Mouse (Mus musculus): ENCODE results near the gene Psmb6. TPM values are rescaled to one million over a fixed set of nuclear protein-coding genes. Genes with fewer than 3 reads are reported as not detected.
"Not testable (repeated sequence)": the region's sequence is repeated elsewhere in the genome, so short reads cannot be mapped to it uniquely, and the experiment has no call there.

Gene Psmb6
- polyA plus RNA-seq, 1 experiment from 2014 or later = 801 TPM

GRCm38 (mm10) chr11:70561937-70562286 is 36.7 kb downstream of the Psmb6 start:
- H3K4me3 ChIP-seq (ENCODE audit: low read depth, low read length) = peak overlapping the region; percentile 92

GRCm38 (mm10) chr11:70562287-70562994 is 37.3 kb downstream of the Psmb6 start, which contains the start of gene Mink1:
Gene Mink1, plus strand, starts transcription at chr11:70562881.
- Histone ChIP-seq H3K36me3 (ENCODE audit: control insufficient read depth, insufficient read depth, low read length) (no peaks in the 10 kb centered on the region), H3K27me3 (ENCODE audit: control insufficient read depth, insufficient read depth, low read length) (no peaks in the 10 kb centered on the region), H3K4me3 (ENCODE audit: low read depth, low read length) (peak within 1 kb of the TSS; percentile 92), H3K27ac (ENCODE audit: low read depth, low read length) (peak within 1 kb of the TSS; percentile 79), H3K9ac (replicated peaks; ENCODE audit: low read depth, low read length) (peak within 1 kb of the TSS; percentile 90), H3K9me3 (ENCODE audit: control insufficient read depth, low read length) (no peaks in the 10 kb centered on the region), H3K4me2 (ENCODE audit: low read depth, low read length) (peak within 1 kb of the TSS; percentile 90), H3K4me1 (ENCODE audit: control insufficient read depth, insufficient read depth, low read length) (peaks cover 31% of the 10 kb centered on the region)
- under 1% methylated on average over 42 of the region's 57 CpGs for WGBS
- peak; percentile 92 for ATAC-seq (ENCODE audit: low read depth)

More at GRCm38 (mm10) chr11:70561937-70562286, 36.7 kb downstream of the Psmb6 start:
- ATAC-seq (ENCODE audit: low read depth) = peak; percentile 5; the same call in 1 of the 2 replicates
- peak overlapping the region; percentile 90 for H3K4me2 ChIP-seq (ENCODE audit: low read depth, low read length)
- peaks cover 29% of the 10 kb centered on the region for H3K4me1 ChIP-seq (ENCODE audit: control insufficient read depth, insufficient read depth, low read length)
- 2% methylated on average over 2 of the region's 2 CpGs for WGBS
- H3K27ac ChIP-seq (ENCODE audit: low read depth, low read length) = peak overlapping the region; percentile 79
- H3K9me3 ChIP-seq (ENCODE audit: control insufficient read depth, low read length) = no peaks in the 10 kb centered on the region
- H3K27me3 ChIP-seq (ENCODE audit: control insufficient read depth, insufficient read depth, low read length) = no peaks in the 10 kb centered on the region
- no peaks in the 10 kb centered on the region for H3K36me3 ChIP-seq (ENCODE audit: control insufficient read depth, insufficient read depth, low read length)
- peak overlapping the region; percentile 90 for H3K9ac ChIP-seq (replicated peaks; ENCODE audit: low read depth, low read length)

- H3K27ac ChIP-seq (ENCODE audit: low read depth, low read length) = peak overlapping the region; percentile 79
- no peaks in the 10 kb centered on the region for H3K9me3 ChIP-seq (ENCODE audit: control insufficient read depth, low read length)
- peaks cover 31% of the 10 kb centered on the region for H3K4me1 ChIP-seq (ENCODE audit: control insufficient read depth, insufficient read depth, low read length)
- under 1% methylated on average over 28 of the region's 31 CpGs for WGBS
- H3K36me3 ChIP-seq (ENCODE audit: control insufficient read depth, insufficient read depth, low read length) = no peaks in the 10 kb centered on the region
- peak overlapping the region; percentile 92 for H3K4me3 ChIP-seq (ENCODE audit: low read depth, low read length)
- H3K9ac ChIP-seq (replicated peaks; ENCODE audit: low read depth, low read length) = peak overlapping the region; percentile 90
- no peaks in the 10 kb centered on the region for H3K27me3 ChIP-seq (ENCODE audit: control insufficient read depth, insufficient read depth, low read length)
- peak overlapping the region; percentile 90 for H3K4me2 ChIP-seq (ENCODE audit: low read depth, low read length)
- peak; percentile 41; the same call in 1 of the 2 replicates for ATAC-seq (ENCODE audit: low read depth)
Measured at GRCm38 (mm10) chr11:70562995-70563469, 37.9 kb downstream of the Psmb6 start.

- no peaks in the 10 kb centered on the region for H3K9me3 ChIP-seq (ENCODE audit: control insufficient read depth, low read length)
- peak overlapping the region; percentile 90 for H3K4me2 ChIP-seq (ENCODE audit: low read depth, low read length)
- H3K4me3 ChIP-seq (ENCODE audit: low read depth, low read length) = peak overlapping the region; percentile 92
- under 1% methylated on average over 25 of the region's 25 CpGs for WGBS
- H3K27me3 ChIP-seq (ENCODE audit: control insufficient read depth, insufficient read depth, low read length) = no peaks in the 10 kb centered on the region
- H3K27ac ChIP-seq (ENCODE audit: low read depth, low read length) = peak overlapping the region; percentile 79
- H3K4me1 ChIP-seq (ENCODE audit: control insufficient read depth, insufficient read depth, low read length) = peaks cover 31% of the 10 kb centered on the region
- H3K36me3 ChIP-seq (ENCODE audit: control insufficient read depth, insufficient read depth, low read length) = no peaks in the 10 kb centered on the region
- peak; percentile 7; the same call in 1 of the 2 replicates for ATAC-seq (ENCODE audit: low read depth)
- H3K9ac ChIP-seq (replicated peaks; ENCODE audit: low read depth, low read length) = peak overlapping the region; percentile 90
Measured at GRCm38 (mm10) chr11:70563470-70564275, 38.5 kb downstream of the Psmb6 start.

- no peaks in the 10 kb centered on the region for H3K9me3 ChIP-seq (ENCODE audit: control insufficient read depth, low read length)
- H3K27me3 ChIP-seq (ENCODE audit: control insufficient read depth, insufficient read depth, low read length) = no peaks in the 10 kb centered on the region
- H3K4me1 ChIP-seq (ENCODE audit: control insufficient read depth, insufficient read depth, low read length) = peaks cover 31% of the 10 kb centered on the region
- WGBS = 33% methylated on average over 4 of the region's 4 CpGs
- no peak for ATAC-seq (ENCODE audit: low read depth)
- H3K9ac ChIP-seq (replicated peaks; ENCODE audit: low read depth, low read length) = 0 out of 2 replicates have a peak overlapping the region, but pooled peaks have one; percentile 90
- H3K36me3 ChIP-seq (ENCODE audit: control insufficient read depth, insufficient read depth, low read length) = no peaks in the 10 kb centered on the region
- peak overlapping the region; percentile 92 for H3K4me3 ChIP-seq (ENCODE audit: low read depth, low read length)
- no peak overlapping the region for H3K27ac ChIP-seq (ENCODE audit: low read depth, low read length)
- peak overlapping the region; percentile 90 for H3K4me2 ChIP-seq (ENCODE audit: low read depth, low read length)
Measured at GRCm38 (mm10) chr11:70564276-70564873, 39.2 kb downstream of the Psmb6 start.

GRCm38 (mm10) chr11:70566586-70566985 is 41.4 kb downstream of the Psmb6 start:
- Histone ChIP-seq H3K9me3 (ENCODE audit: control insufficient read depth, low read length) (no peaks in the 10 kb centered on the region), H3K4me3 (ENCODE audit: low read depth, low read length) (no peak overlapping the region), H3K27me3 (ENCODE audit: control insufficient read depth, insufficient read depth, low read length) (no peaks in the 10 kb centered on the region), H3K9ac (replicated peaks; ENCODE audit: low read depth, low read length) (no peak overlapping the region), H3K4me1 (ENCODE audit: control insufficient read depth, insufficient read depth, low read length) (peaks cover 31% of the 10 kb centered on the region), H3K27ac (ENCODE audit: low read depth, low read length) (no peak overlapping the region), H3K36me3 (ENCODE audit: control insufficient read depth, insufficient read depth, low read length) (no peaks in the 10 kb centered on the region), H3K4me2 (ENCODE audit: low read depth, low read length) (no peak overlapping the region)
- ATAC-seq (ENCODE audit: low read depth) = no peak
- 24% methylated on average over 7 of the region's 7 CpGs for WGBS

GRCm38 (mm10) chr11:70570614-70571013 is 45.4 kb downstream of the Psmb6 start:
- not testable (repeated sequence) for H3K27me3 ChIP-seq (ENCODE audit: control insufficient read depth, insufficient read depth, low read length)

GRCm38 (mm10) chr11:70571641-70572040 is 46.5 kb downstream of the Psmb6 start:
- no peaks in the 10 kb centered on the region for H3K36me3 ChIP-seq (ENCODE audit: control insufficient read depth, insufficient read depth, low read length)
- no peak overlapping the region for H3K4me2 ChIP-seq (ENCODE audit: low read depth, low read length)
- no peak for ATAC-seq (ENCODE audit: low read depth)
- H3K27me3 ChIP-seq (ENCODE audit: control insufficient read depth, insufficient read depth, low read length) = no peaks in the 10 kb centered on the region
- H3K4me3 ChIP-seq (ENCODE audit: low read depth, low read length) = no peak overlapping the region
- H3K9me3 ChIP-seq (ENCODE audit: control insufficient read depth, low read length) = no peaks in the 10 kb centered on the region
- 89% methylated on average over 1 of the region's 1 CpGs for WGBS
- H3K27ac ChIP-seq (ENCODE audit: low read depth, low read length) = no peak overlapping the region
- no peak overlapping the region for H3K9ac ChIP-seq (replicated peaks; ENCODE audit: low read depth, low read length)
- peaks cover 8% of the 10 kb centered on the region for H3K4me1 ChIP-seq (ENCODE audit: control insufficient read depth, insufficient read depth, low read length)

More at GRCm38 (mm10) chr11:70570614-70571013, 45.4 kb downstream of the Psmb6 start:
- not testable (repeated sequence) for H3K36me3 ChIP-seq (ENCODE audit: control insufficient read depth, insufficient read depth, low read length); H3K27ac ChIP-seq (ENCODE audit: low read depth, low read length); H3K4me2 ChIP-seq (ENCODE audit: low read depth, low read length); ATAC-seq (ENCODE audit: low read depth); H3K9me3 ChIP-seq (ENCODE audit: control insufficient read depth, low read length); H3K4me3 ChIP-seq (ENCODE audit: low read depth, low read length); H3K9ac ChIP-seq (replicated peaks; ENCODE audit: low read depth, low read length); H3K4me1 ChIP-seq (ENCODE audit: control insufficient read depth, insufficient read depth, low read length)
- 86% methylated on average over 1 of the region's 1 CpGs for WGBS

Measured in neural tube, embryonic 14.5 days (tissue).